13 mouse cellular contexts compared by ENCODE assay signal in the genomic region with DNA sequence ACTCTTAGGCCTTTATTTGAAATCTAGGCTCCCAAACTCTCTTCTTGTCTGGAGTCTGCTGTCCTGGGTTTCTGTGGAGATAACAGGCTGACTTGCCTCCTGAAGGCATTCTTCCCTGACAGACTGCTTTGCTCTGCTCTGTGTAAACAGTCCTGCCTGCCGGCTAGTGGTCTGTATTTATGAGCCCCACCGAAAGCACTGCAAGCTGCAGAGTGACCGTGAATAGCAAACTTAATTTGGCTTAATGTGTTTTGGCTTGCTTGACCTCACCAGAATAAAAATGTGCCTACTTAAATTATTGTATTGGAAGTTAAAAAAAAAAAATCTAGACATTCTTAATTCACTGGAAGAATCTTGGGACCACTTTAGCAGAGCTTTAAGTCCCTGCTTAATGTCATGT. TPM values are rescaled to one million over a fixed set of nuclear protein-coding genes. Genes with fewer than 3 reads are reported as not detected.
DNase-seq lines count a peak whose midpoint lies in the region; ATAC-seq lines count a peak whose summit lies in the region.
"Had no signal": no experiment of that assay in that cellular context is flagged by ENCODE, and none has a peak within 500 bp of the region (broad histone marks: within the 10 kb centered on the region; RNA-seq: fewer than 3 reads in every experiment).

No protein-coding gene starts in this region.

- peak overlapping the region; percentile 5; the same call in 1 of the 2 replicates for H3K4me2 ChIP-seq in heart, embryonic 16.5 days (ENCODE audit: low read depth, low read length)
- 0 out of 2 replicates have a peak overlapping the region, but pooled peaks have one; percentile 12 for H3K4me2 ChIP-seq in hindbrain, embryonic 14.5 days (replicated peaks)
- no peak overlapping the region for H3K4me2 ChIP-seq in midbrain, embryonic 14.5 days (ENCODE audit: low read length)

- DNase-seq in heart, postnatal 10 days, result no peak
- peak; percentile 80 for DNase-seq in embryo, embryonic 11 days
- DNase-seq in hindbrain, embryonic 14.5 days (ENCODE audit: low spot score), result no peak
- DNase-seq in midbrain, embryonic 14.5 days, result peak; percentile 51
- DNase-seq in adrenal gland, postnatal 14 days, result no peak
- DNase-seq in ovary, postnatal 14 days (ENCODE audit: low spot score), result no peak
- no peak for DNase-seq in thymus, postnatal 10 days (ENCODE audit: low spot score in 2 of 2)
- DNase-seq: cerebellum, postnatal 36 days; gastrocnemius, postnatal 36 days; lung, postnatal 4 days; thymus, adult 2 months had no signal

- intact Hi-C loops in heart, postnatal 10 days (cut with DNase I), result no loop called here

- no peak overlapping the region for H3K4me3 ChIP-seq in heart, embryonic 16.5 days (ENCODE audit: low read length)
- no peak overlapping the region for H3K4me3 ChIP-seq in hindbrain, embryonic 14.5 days (replicated peaks; ENCODE audit: low read length)
- no peak overlapping the region for H3K4me3 ChIP-seq in midbrain, embryonic 14.5 days (replicated peaks; ENCODE audit: low read depth, low read length)
- H3K4me3 ChIP-seq: left cerebral cortex, adult 2 months had no signal

- 0 out of 2 replicates have a peak overlapping the region, but pooled peaks have one; percentile 5 for H3K9ac ChIP-seq in heart, embryonic 16.5 days (ENCODE audit: low read length)
- H3K9ac ChIP-seq in hindbrain, embryonic 14.5 days, result no peak overlapping the region
- H3K9ac ChIP-seq in midbrain, embryonic 14.5 days (replicated peaks; ENCODE audit: low read length), result no peak overlapping the region

- WGBS in heart, embryonic 16.5 days, result 5% methylated on average over 3 of the region's 3 CpGs
- WGBS in hindbrain, embryonic 14.5 days, result 3% methylated on average over 3 of the region's 3 CpGs
- under 1% methylated on average over 3 of the region's 3 CpGs for WGBS in midbrain, embryonic 14.5 days

- no peaks in the 10 kb centered on the region for H3K36me3 ChIP-seq in heart, embryonic 16.5 days (ENCODE audit: control insufficient read depth, insufficient read depth)
- H3K36me3 ChIP-seq in hindbrain, embryonic 14.5 days (replicated peaks; ENCODE audit: control insufficient read depth, insufficient read depth), result no peaks in the 10 kb centered on the region
- H3K36me3 ChIP-seq in midbrain, embryonic 14.5 days (ENCODE audit: control insufficient read depth, insufficient read depth, low read length), result no peaks in the 10 kb centered on the region

- no peak for ATAC-seq in heart, embryonic 16.5 days (replicated peaks; ENCODE audit: extremely low read depth, insufficient read depth, low FRiP score)
- ATAC-seq in hindbrain, embryonic 14.5 days (ENCODE audit: low FRiP score), result 0 out of 2 replicates have a peak, but pooled peaks have one; percentile 69
- peak; percentile 46; the same call in 1 of the 2 replicates for ATAC-seq in midbrain, embryonic 14.5 days (ENCODE audit: low FRiP score, low TSS enrichment)

- no peaks in the 10 kb centered on the region for H3K9me3 ChIP-seq in heart, embryonic 16.5 days (replicated peaks; ENCODE audit: control insufficient read depth, low read length)
- no peaks in the 10 kb centered on the region for H3K9me3 ChIP-seq in hindbrain, embryonic 14.5 days (ENCODE audit: control insufficient read depth, low read length)
- H3K9me3 ChIP-seq in midbrain, embryonic 14.5 days (ENCODE audit: control insufficient read depth, low read length), result no peaks in the 10 kb centered on the region

- peak overlapping the region; percentile 44 for H3K27ac ChIP-seq in heart, embryonic 16.5 days (ENCODE audit: low read length)
- no peak overlapping the region for H3K27ac ChIP-seq in hindbrain, embryonic 14.5 days
- no peak overlapping the region for H3K27ac ChIP-seq in midbrain, embryonic 14.5 days (replicated peaks; ENCODE audit: low read depth, low read length)
- H3K27ac ChIP-seq: left cerebral cortex, adult 2 months had no signal

- H3K4me1 ChIP-seq in heart, embryonic 16.5 days (ENCODE audit: control insufficient read depth, insufficient read depth, low read length), result peaks cover 46% of the 10 kb centered on the region
- peaks cover 4% of the 10 kb centered on the region; the same call in 1 of the 2 replicates for H3K4me1 ChIP-seq in hindbrain, embryonic 14.5 days (replicated peaks; ENCODE audit: control insufficient read depth, insufficient read depth, low read length)
- peaks cover 6% of the 10 kb centered on the region; the same call in 1 of the 2 replicates for H3K4me1 ChIP-seq in midbrain, embryonic 14.5 days (ENCODE audit: control insufficient read depth, insufficient read depth, low read length)

- no peaks in the 10 kb centered on the region for H3K27me3 ChIP-seq in heart, embryonic 16.5 days (ENCODE audit: control insufficient read depth, insufficient read depth, low read length)
- no peaks in the 10 kb centered on the region for H3K27me3 ChIP-seq in hindbrain, embryonic 14.5 days (ENCODE audit: control insufficient read depth, insufficient read depth, low read length)
- H3K27me3 ChIP-seq in midbrain, embryonic 14.5 days (ENCODE audit: control insufficient read depth, insufficient read depth, low read length), result no peaks in the 10 kb centered on the region

RNA-seq across cellular contexts. Expression of a gene that starts 28.4 kb away (rescaled TPM):
- polyA plus RNA-seq in heart, embryonic 16.5 days (2015; fragmentation: Nextera tagmentation; extraction: Ambion mirVana), result 26.4 TPM in 2 replicates
- 10 to 100 TPM; 12.4 to 14.0 TPM for total RNA-seq in heart, postnatal 10 days (2021)
- 27.3 and 29.9 TPM in 2 replicates for polyA plus RNA-seq in hindbrain, embryonic 14.5 days (2014; fragmentation: Nextera tagmentation; extraction: Ambion mirVana)
- 30.1 and 31.8 TPM in 2 replicates for polyA plus RNA-seq in midbrain, embryonic 14.5 days (2014; fragmentation: Nextera tagmentation; extraction: Ambion mirVana)
- 14.7 and 15.9 TPM in 2 replicates for total RNA-seq in adrenal gland, postnatal 14 days (2021)

Comparison
In these comparisons a context has a peak if more than half of its experiments do, and no peak if none do; other contexts are left out.
1. DNase-seq: peak in embryo, embryonic 11 days (single experiment) and midbrain, embryonic 14.5 days (single experiment); none in heart, postnatal 10 days (0 of 2), hindbrain, embryonic 14.5 days (single experiment), adrenal gland, postnatal 14 days (single experiment), ovary, postnatal 14 days (single experiment) and thymus, postnatal 10 days (0 of 2).